Mouse (Mus musculus): ENCODE measurements around the gene G430095P16Rik. TPM values are rescaled to one million over a fixed set of nuclear protein-coding genes. Genes with fewer than 3 reads are reported as not detected.

Gene G430095P16Rik
- total and polyA plus RNA-seq, 2 experiments from 2014 or later: 0.56 TPM; not detected in 1

DNA sequence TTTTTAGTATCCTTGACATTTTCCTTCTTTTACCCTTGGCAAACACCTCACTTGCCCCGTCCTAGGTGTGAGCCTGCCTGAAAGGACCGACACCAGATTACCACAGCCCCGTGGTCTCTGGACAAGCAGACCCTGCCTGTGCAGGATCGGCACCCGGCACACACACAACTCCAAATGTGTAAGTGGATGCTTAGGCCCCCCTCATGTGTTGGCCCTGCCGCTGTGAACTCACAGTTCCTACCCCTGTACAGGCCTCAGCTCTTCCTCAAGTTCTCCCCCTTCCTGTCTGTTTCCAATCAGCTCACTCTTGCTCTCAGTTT lies 317 bp upstream of the G430095P16Rik start:
- peak overlapping the region; percentile 82 for H3K27ac ChIP-seq (ENCODE audit: low read depth, low read length)
- ATAC-seq: no peak; the same call in 1 of the 2 replicates
- WGBS: 48% methylated on average over 6 of the region's 6 CpGs
- no peak overlapping the region for H3K4me2 ChIP-seq (ENCODE audit: low read depth)
- 0 out of 2 replicates have a peak overlapping the region, but pooled peaks have one; percentile 25 for H3K9ac ChIP-seq
- H3K27me3 ChIP-seq (ENCODE audit: insufficient read depth, low read length): no peaks in the 10 kb centered on the region
- no peak; the same call in 1 of the 2 replicates for TF ChIP-seq CTCF (IDR thresholded peaks at IDR 0.05; ENCODE audit: low read depth)
- H3K36me3 ChIP-seq (ENCODE audit: insufficient read depth): peaks cover 78% of the 10 kb centered on the region
- H3K9me3 ChIP-seq (ENCODE audit: low read length): no peaks in the 10 kb centered on the region
- H3K4me3 ChIP-seq (ENCODE audit: low read depth, low read length): no peak overlapping the region
- H3K4me1 ChIP-seq (ENCODE audit: insufficient read depth): peaks cover 18% of the 10 kb centered on the region
- no peak for DNase-seq

DNA sequence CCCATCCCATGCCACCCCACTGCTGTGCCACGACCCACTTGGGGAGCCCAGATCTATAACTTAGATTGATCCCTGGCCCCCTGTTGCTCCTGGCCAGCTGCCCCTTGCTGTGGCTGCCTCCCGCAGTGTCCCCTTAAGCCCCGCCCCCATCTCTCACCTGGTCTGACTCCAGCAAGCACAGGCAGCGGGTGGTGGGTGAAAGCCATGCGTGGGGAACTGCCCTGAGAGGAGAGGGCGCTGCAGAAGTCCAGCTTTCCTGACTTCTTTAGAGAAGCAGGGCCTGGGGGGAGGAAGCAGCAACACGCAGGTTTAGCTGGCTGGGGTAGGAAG lies 729 bp downstream of the G430095P16Rik start:
- peaks cover 18% of the 10 kb centered on the region for H3K4me1 ChIP-seq (ENCODE audit: insufficient read depth)
- no peaks in the 10 kb centered on the region for H3K27me3 ChIP-seq (ENCODE audit: insufficient read depth, low read length)
- DNase-seq (peak; percentile 10), ATAC-seq (no peak)
- no peak overlapping the region for H3K4me2 ChIP-seq (ENCODE audit: low read depth)
- H3K9ac ChIP-seq: peak overlapping the region; percentile 25; the same call in 1 of the 2 replicates
- no peak for TF ChIP-seq CTCF (IDR thresholded peaks at IDR 0.05; ENCODE audit: low read depth)
- H3K9me3 ChIP-seq (ENCODE audit: low read length): no peaks in the 10 kb centered on the region
- H3K4me3 ChIP-seq (ENCODE audit: low read depth, low read length): no peak overlapping the region
- H3K36me3 ChIP-seq (ENCODE audit: insufficient read depth): peaks cover 75% of the 10 kb centered on the region
- peak overlapping the region; percentile 82 for H3K27ac ChIP-seq (ENCODE audit: low read depth, low read length)
- WGBS: 19% methylated on average over 7 of the region's 7 CpGs

DNA sequence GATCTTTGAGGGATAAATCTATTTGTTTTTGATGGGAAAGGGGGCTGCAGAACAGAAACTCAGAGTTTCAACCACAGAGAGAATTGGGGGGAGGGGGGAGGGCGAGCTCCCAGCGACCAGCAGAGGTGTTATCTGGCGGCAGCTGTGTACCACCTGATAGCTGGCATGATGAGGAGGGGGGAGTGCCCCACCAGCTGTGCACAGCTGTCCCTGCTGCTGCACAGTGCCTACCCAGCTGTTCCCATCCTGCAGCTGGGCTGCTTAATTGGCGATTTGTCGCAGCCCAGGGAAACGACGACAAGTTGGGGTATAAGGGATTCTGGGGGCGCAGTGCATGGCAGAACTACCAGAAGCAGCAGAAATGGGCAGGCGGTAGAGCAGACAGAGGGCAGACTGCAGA lies 1.9 kb downstream of the G430095P16Rik start:
- Histone ChIP-seq H3K36me3 (ENCODE audit: insufficient read depth) (peaks cover 68% of the 10 kb centered on the region), H3K4me1 (ENCODE audit: insufficient read depth) (peaks cover 22% of the 10 kb centered on the region), H3K9ac (peak overlapping the region; percentile 25; the same call in 1 of the 2 replicates), H3K27me3 (ENCODE audit: insufficient read depth, low read length) (no peaks in the 10 kb centered on the region), H3K9me3 (ENCODE audit: low read length) (no peaks in the 10 kb centered on the region), H3K4me2 (ENCODE audit: low read depth) (no peak overlapping the region), H3K4me3 (ENCODE audit: low read depth, low read length) (no peak overlapping the region), H3K27ac (ENCODE audit: low read depth, low read length) (peak overlapping the region; percentile 82)
- TF ChIP-seq CTCF (IDR thresholded peaks at IDR 0.05; ENCODE audit: low read depth): no peak
- 51% methylated on average over 9 of the region's 9 CpGs for WGBS
- ATAC-seq (no peak), DNase-seq (peak; percentile 16)

DNA sequence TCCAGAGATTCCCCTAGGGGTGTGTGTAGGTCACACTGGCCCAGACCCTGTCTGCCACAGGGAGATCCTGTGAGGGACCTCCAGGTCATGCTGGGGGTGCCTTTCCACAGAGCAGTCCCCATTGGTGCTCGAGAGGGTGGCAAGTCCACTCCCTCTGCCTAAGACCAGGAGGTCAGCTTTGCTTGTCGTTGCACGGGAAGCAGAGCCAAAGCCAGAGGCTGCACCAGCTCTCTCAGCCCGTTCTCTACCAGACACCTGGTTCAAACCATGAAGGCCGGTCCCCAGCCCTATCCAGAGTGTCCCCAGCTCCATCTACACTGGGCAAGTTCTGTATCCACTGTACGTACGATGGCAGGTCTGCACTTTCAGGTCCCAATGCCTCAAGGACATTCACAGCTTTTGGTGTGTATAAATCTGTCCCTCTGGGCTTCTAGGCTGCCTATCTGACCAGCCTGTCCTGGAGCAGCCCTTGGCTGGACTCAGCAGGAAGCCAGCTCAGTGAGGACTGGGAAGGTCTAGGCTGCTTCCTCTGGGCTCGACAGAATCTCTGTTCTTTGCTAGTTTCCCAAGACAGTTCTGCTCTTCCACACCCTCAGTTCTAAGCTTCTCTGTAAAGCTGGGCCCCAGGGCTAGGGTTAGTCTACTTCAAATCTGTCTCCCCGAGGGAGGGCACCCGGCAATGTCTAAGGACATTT lies 2.6 kb downstream of the G430095P16Rik start:
- Histone ChIP-seq H3K27ac (ENCODE audit: low read depth, low read length) (peak overlapping the region; percentile 82), H3K9ac (no peak overlapping the region; the same call in 1 of the 2 replicates)
- WGBS: 47% methylated on average over 10 of the region's 10 CpGs

DNA sequence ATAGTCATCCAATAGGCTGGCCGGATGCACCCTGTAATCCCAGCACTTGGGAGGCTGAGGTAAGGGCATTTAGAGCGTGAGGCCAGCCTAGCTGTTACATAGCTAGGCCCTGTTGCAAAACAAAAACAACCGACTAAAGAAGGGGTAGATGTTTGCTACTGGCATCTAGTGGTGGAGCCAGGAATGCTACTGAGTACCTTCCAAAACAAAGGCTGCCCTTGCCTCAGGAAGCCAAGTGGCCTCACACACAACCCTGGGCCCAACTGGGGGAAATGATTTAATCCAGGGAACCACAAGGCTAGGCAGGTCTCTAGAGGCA lies 3.1 kb downstream of the G430095P16Rik start:
- Histone ChIP-seq H3K27me3 (ENCODE audit: insufficient read depth, low read length) (no peaks in the 10 kb centered on the region), H3K4me3 (ENCODE audit: low read depth, low read length) (no peak overlapping the region), H3K9me3 (ENCODE audit: low read length) (no peaks in the 10 kb centered on the region), H3K27ac (ENCODE audit: low read depth, low read length) (peak overlapping the region; percentile 82), H3K9ac (no peak overlapping the region), H3K4me2 (ENCODE audit: low read depth) (no peak overlapping the region), H3K4me1 (ENCODE audit: insufficient read depth) (peaks cover 28% of the 10 kb centered on the region), H3K36me3 (ENCODE audit: insufficient read depth) (peaks cover 59% of the 10 kb centered on the region)
- no peak for ATAC-seq
- WGBS: 8% methylated on average over 3 of the region's 3 CpGs
- DNase-seq: peak; percentile 43
- TF ChIP-seq CTCF (IDR thresholded peaks at IDR 0.05; ENCODE audit: low read depth): peak; percentile 62

More for the DNA sequence above, 2.6 kb downstream of the G430095P16Rik start:
- TF ChIP-seq CTCF (IDR thresholded peaks at IDR 0.05; ENCODE audit: low read depth): no peak
- Histone ChIP-seq H3K4me2 (ENCODE audit: low read depth) (no peak overlapping the region), H3K9me3 (ENCODE audit: low read length) (no peaks in the 10 kb centered on the region), H3K4me1 (ENCODE audit: insufficient read depth) (peaks cover 24% of the 10 kb centered on the region), H3K36me3 (ENCODE audit: insufficient read depth) (peaks cover 64% of the 10 kb centered on the region), H3K27me3 (ENCODE audit: insufficient read depth, low read length) (no peaks in the 10 kb centered on the region), H3K4me3 (ENCODE audit: low read depth, low read length) (no peak overlapping the region)
- no peak for DNase-seq
- ATAC-seq: no peak

DNA sequence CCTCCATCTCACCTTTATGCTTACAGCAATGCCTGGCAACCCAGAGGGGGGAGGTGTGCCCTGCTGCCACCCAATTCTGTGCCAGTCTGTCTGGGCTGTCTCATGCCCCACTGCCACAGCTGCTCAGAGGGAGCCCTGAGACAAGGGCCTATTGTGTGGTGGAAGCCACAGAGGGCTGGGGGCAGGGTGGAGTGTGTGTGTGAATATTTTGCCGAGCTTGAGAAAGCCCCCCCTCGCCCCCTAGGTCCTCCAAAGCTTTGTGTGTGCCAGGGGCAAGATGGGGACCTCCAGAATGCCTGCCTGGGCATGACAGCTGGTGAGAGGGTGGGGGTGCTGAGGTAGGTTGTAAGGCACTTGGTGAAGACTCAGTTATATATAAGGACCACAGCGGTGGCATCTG lies 5.7 kb downstream of the G430095P16Rik start:
- H3K4me1 ChIP-seq (ENCODE audit: insufficient read depth): peaks cover 38% of the 10 kb centered on the region
- peak overlapping the region; percentile 62 for H3K27ac ChIP-seq (ENCODE audit: low read depth, low read length)
- peak overlapping the region; percentile 8; the same call in 1 of the 2 replicates for H3K4me2 ChIP-seq (ENCODE audit: low read depth)
- H3K36me3 ChIP-seq (ENCODE audit: insufficient read depth): peaks cover 43% of the 10 kb centered on the region
- no peak overlapping the region for H3K9ac ChIP-seq
- DNase-seq (peak; percentile 59), ATAC-seq (peak; percentile 77)
- no peaks in the 10 kb centered on the region for H3K27me3 ChIP-seq (ENCODE audit: insufficient read depth, low read length)
- no peak for TF ChIP-seq CTCF (IDR thresholded peaks at IDR 0.05; ENCODE audit: low read depth)
- H3K9me3 ChIP-seq (ENCODE audit: low read length): no peaks in the 10 kb centered on the region
- no peak overlapping the region for H3K4me3 ChIP-seq (ENCODE audit: low read depth, low read length)
- 26% methylated on average over 3 of the region's 3 CpGs for WGBS

DNA sequence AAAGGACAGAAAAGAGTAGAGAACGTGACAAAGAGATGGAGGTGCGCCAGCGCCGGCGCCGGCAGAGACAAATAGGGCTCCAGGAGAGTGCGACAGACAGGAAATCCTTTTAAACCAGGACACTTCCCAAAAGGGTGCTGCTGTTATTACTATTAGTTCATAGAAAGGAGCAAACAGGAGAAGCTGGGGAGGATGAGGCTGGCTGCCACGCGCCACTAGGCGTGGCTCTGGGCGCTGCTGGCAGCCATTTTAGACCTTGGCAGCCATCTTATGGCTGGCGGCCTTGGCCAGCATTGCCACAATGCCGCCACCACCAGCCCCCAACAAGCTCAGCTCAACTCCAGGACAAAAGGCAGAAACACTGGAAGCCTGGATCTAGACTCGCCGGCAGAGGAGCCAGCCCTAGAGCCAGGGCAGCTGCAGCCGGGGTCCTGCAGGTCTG lies 7.1 kb downstream of the G430095P16Rik start:
- peak overlapping the region; percentile 39 for H3K9ac ChIP-seq
- H3K4me2 ChIP-seq (ENCODE audit: low read depth): peak overlapping the region; percentile 23
- H3K9me3 ChIP-seq (ENCODE audit: low read length): no peaks in the 10 kb centered on the region
- H3K4me1 ChIP-seq (ENCODE audit: insufficient read depth): peaks cover 29% of the 10 kb centered on the region
- no peaks in the 10 kb centered on the region for H3K27me3 ChIP-seq (ENCODE audit: insufficient read depth, low read length)
- peak overlapping the region; percentile 88 for H3K27ac ChIP-seq (ENCODE audit: low read depth, low read length)
- ATAC-seq (peak; percentile 42), DNase-seq (peak; percentile 72)
- TF ChIP-seq CTCF (IDR thresholded peaks at IDR 0.05; ENCODE audit: low read depth): no peak
- 55% methylated on average over 16 of the region's 16 CpGs for WGBS
- H3K36me3 ChIP-seq (ENCODE audit: insufficient read depth): peaks cover 28% of the 10 kb centered on the region
- H3K4me3 ChIP-seq (ENCODE audit: low read depth, low read length): no peak overlapping the region
